Mouse (Mus musculus) urinary bladder, adult 2 months (tissue): ENCODE data around the gene Apom. TPM values are rescaled to one million over a fixed set of nuclear protein-coding genes. Genes with fewer than 3 reads are reported as not detected.

Experiments used
- DNase-seq: peaks from one replicate; pipeline ENCODE4 v3.0.0; 2022; ENCODE audit warnings: low spot score
- polyA plus RNA-seq: library from polyadenylated mRNA; depleted of rRNA; stranded (reverse); fragments of >200 nt; gene quantifications from 2 replicates; pipeline ENCODE4 v1.2.3, GENCODE M21; 2012; rRNA removed

Gene Apom
- polyA plus RNA-seq, 1 experiment: 0.29 TPM

DNA sequence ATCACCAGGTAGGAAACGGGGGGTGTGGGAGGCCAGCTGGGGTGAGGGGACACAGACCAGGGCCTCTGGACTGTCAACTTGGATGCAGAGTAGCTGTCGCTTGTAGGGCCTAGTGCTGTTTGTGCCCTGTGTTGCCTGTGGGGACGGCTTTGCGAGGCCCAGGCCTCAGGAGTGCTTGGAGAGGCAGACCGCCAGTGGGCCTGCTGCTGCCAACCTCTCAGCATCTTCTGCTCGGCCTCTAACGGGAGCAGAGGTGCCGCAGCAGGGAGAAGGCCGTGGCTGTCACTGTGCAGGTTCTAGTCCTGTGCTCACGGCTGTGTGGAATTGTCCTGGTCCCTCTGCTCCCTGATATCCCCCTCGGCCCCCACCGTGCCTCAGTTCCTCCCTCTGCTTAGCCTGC is 35.3 kb downstream of the Apom start:
- DNase-seq: no peak

DNA sequence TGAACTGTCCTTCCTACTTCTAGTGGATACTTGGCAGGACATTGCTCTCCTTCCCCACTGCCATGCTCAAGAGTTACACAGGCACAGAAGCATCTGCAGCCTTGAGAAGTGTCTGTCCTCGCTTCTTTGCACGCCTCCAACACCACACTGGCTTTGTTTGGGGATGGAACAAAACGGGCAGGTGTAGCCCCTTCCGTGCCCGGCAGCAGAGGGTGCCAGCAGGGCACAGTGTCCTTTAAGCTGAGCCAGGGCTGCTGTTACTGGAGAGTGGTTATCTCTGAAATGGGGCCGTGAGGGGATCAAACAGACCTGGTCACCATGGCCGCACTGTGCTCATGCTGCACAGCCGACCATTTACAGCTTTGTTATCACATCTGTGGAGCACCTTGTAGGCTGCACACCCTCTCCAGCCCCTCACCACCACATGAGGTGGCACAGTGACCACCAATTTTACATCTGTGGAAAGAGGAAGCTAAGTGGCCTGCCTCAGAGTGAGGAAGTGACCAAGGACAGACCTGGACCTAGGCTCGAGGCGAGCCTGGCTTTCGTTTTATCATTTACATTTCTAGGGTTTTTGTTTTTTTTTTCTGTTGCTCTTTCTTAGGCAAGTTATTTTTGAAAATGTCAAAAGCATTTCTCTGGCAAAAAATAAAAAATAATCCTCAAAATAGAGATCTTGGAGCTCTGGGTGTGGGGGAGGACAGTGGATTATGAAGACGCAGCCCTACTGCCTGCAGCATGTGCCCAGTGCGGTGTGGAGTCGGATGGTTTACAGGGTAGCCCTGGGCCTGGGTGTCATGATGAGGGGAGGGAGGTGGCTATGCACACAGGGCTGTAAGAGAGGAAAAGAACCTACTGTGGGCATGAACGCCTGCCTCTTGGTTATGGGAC is 37.1 kb downstream of the Apom start:
- no peak for DNase-seq

DNA sequence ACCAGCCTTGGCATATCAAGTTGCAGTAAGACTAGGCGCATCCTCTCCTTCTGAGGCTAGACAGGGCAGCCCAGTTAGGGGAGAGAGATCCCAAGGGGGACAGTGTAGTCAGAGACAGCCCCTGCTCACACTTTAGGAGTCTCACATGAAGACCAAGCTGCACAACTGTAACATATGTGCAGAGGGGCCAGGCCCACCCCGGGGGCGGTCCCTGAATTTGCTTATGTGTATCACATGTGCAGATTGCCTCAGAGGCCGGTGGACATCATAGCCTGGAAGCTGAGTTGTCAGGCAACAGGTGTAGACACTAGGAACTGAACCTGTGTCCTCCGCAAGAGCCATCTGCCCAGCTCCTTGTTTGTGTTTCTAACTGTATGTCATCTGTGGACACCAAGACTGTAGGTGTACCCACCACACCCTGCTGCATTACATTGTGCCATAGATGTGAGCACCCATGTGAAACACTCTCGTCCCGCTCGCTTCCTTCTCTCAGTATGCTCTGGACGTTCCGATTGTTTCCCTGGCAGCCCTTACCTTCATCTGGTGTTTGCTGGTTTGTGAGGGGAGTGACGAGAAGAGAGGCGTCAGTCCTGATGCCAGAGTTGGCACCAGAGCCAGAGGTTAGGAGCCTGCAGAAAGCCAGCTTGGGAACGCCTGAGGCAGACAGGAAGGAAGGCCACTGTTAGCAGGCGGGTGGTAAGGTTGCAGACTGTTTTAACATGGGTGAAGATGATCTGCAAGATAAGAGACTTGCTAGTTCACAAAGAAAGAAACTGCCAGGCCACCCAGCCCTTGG is 39.2 kb downstream of the Apom start:
- DNase-seq: no peak

DNA sequence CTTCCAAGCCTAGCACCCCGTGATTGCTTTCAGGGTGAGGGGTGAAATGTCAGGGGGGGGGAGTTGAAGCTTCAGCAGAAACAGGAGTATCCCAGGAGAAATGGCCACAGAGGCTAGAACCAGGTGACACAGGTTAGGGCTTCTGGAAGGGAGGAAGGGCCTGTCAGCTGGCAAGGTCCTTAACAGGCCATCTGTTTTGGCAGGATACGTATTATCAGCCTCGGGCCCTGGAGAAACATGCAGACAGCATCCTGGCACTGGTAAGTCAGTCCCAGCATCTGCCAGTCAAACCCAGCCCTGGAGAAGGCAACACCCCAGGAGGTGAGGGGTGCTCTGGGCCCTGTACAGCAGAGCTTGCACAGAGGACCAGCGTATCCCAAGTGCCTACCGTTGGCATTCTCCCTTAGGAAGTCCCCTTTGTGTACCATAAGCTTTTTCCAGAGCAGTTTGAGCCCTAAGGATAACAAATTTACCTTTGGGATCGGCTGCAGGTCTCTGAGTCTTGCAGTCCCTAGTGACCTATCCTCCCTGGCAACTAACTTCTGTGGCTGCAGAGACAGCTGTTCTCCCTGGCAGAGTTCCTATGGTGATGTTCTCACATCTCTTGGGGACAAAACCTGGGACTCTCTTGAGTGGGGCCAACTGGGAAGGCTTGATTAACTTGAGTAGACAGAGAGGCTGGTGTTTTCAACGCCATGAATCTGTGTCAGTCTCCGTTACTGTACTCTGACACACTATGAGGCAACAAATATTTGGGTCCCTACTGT is 41.5 kb downstream of the Apom start:
- no peak for DNase-seq

DNA sequence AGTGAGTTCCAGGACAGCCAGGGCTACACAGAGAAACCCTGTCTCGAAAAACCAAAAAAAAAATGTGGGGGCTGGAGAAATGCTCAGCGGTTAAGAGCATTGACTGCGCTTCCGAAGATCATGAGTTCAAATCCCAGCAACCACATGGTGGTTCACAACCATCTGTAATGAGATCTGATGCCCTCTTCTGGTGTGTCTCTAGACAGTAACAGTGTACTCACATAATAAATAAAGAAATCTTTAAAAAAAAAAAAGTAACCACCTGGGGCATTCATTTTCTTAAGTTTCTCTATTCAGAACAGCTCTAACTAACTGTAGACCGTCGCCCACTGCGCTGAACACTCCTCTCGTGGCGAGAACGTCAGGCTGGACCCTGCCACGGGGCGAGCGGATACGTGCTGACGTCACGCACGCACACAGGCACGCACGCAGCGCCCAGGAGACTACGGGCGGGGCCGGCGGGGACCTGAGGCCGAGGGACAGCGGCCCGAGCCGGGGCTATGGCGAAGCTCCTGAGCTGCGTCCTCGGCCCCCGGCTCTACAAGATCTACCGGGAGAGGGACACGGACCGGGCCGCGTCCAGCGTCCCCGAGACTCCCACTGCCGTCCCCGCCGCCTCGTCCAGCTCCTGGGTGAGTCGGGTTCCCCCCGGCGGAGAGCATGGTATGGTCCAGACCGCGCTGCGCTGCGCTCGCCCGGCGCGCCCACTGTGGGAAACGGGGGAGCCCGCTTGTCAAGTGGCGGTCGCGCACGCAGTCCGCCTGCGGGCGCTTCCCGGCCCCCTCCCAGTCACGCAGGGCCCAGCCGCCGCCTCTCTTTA is 42.8 kb downstream of the Apom start, which contains the start of gene Abhd16a:
Gene Abhd16a (plus strand): TSS at position 439 of the 820 bp plus-strand sequence.
- peak; percentile 91 for DNase-seq

DNA sequence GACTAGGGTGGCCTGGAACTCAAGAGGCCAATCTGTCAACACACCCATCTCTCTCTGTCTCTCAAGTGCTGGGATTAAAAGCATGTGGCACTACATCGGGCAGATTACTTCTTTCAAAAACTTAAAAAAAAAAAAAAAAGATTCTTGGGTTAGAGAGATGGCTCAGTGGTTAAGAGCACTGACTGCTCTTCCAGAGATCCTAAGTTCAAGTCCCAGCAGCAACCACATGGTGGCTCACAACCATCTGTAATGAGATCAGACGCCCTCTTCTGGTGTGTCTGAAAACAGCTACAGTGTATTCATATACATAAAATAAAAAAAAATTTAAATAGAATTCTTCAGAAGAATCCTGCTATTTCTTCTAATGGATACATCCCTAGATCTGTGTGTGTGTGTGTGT is 43.7 kb downstream of the Apom start:
- DNase-seq: no peak

DNA sequence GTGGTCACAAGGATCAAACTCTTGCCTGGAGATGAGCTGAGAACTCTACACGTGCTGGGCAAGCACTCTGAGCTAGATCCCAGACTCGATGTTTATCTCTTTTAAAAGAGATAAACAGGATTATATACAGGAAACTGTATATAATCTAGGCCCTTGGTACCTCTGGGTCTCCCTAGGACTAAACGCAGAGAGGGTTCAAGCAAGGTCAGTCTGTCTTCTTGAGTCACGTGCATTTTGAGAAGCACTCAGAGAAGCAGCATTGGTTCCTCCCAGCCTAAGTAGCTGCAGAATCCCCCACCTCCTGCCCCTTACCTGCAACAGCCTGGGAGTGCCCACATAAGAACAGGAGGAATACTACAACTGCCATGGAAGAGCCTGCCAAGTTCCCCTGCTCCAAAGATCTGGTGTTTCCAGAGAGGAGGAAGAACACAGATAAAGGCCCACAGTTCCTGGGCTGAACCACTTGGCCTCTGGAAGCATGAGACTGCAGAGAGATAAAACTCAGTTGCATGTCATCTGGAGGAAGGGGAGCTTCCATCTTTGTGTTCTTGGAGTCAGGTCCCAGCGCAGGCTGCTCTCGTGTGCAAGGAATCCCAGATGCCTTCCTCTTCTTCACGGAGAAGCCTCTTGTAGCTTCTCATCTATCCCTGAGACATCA is 46.5 kb downstream of the Apom start, which contains the start of gene Ly6g6f:
Gene Ly6g6f (minus strand): TSS at position 403 of the 658 bp plus-strand sequence.
- DNase-seq: no peak

DNA sequence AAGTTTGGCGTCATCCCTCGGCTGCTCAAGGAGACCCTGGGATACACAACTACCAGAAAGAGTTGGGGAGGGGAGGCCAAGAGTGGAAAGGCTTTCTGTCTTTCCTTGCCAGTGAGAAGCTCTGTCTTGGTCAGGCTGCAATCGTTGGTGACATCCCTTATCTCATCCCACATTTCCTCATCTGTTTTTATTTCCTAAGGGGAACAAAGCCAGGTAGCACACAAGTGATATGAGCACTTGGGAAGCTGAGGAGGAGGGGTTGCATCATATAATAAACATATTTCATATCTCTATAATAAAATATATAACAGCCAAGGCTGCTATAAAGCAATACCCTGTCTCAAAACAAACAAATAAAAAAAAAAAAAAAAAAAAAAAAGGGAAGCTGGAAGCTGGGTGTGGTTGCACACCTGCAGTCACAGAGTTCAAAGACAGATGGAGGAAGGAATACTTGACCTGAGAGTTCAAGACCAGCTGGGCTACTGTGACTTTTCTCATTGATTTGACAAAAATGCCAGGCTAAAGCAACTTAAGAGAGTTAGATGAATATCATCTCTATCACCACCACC is 47.8 kb downstream of the Apom start:
- no peak for DNase-seq

DNA sequence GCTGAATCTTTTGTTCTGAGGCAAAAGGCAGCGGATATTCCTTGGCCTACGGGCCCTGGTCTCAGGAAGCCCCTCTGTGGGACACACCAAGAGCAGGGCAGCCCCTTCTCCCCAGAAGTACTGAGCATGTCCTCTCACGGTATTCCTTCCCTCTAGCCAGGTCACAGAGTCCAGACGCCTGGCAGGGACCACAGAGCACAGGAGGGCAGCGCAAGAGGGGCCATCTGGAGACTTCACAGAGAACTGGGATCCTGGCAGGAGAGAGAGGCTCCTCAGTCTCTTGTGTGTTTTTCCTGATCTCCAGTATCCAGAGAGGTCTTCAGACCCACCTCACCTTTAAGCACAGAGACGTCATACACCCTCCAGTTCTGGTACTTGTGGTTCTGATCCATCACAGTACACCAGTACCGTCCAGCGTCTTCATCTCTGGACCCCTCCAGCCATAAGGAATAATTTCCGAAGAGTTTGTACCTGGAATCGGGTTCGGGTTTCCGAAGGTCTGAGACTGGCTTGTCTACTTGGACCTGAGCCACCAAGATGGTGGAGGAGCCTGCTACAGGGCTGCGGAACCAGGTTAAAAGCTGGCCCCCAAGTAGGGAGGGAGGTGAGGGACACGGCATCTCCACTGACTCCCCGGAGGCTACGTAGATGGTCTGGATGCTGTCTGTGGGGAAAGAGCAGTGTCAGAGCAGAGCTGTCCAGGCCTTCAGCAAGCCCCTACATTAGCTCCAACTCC is 48.8 kb downstream of the Apom start:
- no peak for DNase-seq

DNA sequence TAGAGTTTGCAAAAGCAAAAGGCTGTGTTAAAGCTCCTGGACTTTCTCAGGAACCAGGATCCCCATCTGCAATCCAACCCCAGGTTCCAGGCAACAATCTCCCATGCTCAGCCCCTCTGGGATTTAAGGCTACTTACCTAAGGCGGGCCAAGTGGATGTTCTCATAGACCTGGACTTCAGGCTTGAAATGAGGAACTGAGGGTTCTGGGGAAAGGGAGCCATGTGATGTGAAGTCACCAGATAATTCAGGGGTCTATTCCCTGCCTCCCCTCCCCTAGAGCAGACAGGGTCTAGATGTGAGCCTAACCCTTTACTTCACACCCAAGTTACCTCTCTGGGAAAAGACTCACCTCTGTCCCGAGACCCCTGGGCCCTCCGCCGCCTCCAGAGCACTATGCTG is 51.1 kb downstream of the Apom start:
- DNase-seq: no peak

DNA sequence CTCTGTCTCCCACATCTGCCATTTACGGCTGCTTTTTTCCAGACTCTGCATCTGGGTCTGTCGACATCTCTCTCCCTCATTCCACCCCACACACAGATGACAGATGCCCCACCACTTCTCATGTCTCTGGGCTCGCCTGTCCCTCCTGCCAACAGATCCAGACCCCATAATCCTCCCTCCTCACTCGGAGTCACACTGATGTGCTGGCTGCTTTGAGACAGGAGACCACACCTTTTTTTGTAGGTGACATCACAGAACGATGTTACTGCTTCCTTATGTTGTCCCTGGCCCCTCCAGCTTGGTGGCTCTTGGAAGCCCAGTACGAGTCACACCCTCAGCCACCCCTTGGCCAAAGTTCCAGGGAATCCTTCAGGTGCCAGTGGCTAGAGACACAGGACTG is 51.6 kb downstream of the Apom start:
- DNase-seq: no peak

DNA sequence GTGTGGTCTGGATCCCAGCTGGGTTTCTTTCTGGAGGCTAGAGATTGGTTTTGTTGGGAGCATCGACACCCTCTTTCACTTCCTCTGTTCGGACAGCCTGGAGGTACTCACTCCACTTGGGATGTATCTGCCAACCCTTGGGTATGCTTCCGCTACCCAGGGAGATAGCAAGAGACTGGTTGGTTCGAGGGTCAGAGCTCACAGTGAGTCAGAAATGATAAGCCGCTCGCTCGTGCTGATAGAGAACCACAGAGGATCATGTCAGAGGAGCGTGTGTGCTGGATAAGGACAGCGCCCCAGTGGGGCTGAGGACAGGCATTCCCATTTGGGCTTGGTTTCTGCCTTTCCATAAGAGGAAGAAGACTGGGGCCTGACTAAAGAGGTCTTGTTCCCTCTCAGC is 52.1 kb downstream of the Apom start:
- DNase-seq: no peak

Other genes starting within 250 kb of the Apom start
- 43.0 and 45.6 TPM in 2 replicates for gene C2, start 233.8 kb downstream of the Apom start, polyA plus RNA-seq
- 124 and 129 TPM in 2 replicates for gene Ehmt2, start 233.6 kb downstream of the Apom start, polyA plus RNA-seq
- gene Slc44a4, start 217.6 kb downstream of the Apom start, polyA plus RNA-seq: 4.5 and 5.1 TPM in 2 replicates
- 27.9 and 32.0 TPM in 2 replicates for gene Neu1, start 200.8 kb downstream of the Apom start, polyA plus RNA-seq
- gene Hspa1b, start 172.8 kb downstream of the Apom start, polyA plus RNA-seq: 100 and 116 TPM in 2 replicates
- not detected in 2 replicates for gene Gm20481, start 162.1 kb downstream of the Apom start, polyA plus RNA-seq
- 52.7 and 54.4 TPM in 2 replicates for gene Hspa1a, start 159.9 kb downstream of the Apom start, polyA plus RNA-seq
- gene Hspa1l, start 159.3 kb downstream of the Apom start, polyA plus RNA-seq: 0.47 and 0.54 TPM in 2 replicates
- 47.8 and 58.4 TPM in 2 replicates for gene Lsm2, start 150.2 kb downstream of the Apom start, polyA plus RNA-seq
- gene Vars, start 131.1 kb downstream of the Apom start, polyA plus RNA-seq: 49.8 and 53.0 TPM in 2 replicates
- gene Vwa7, start 115.5 kb downstream of the Apom start, polyA plus RNA-seq: 5.2 and 6.1 TPM in 2 replicates
- gene Sapcd1, start 104.0 kb downstream of the Apom start, polyA plus RNA-seq: 0.77 and 0.81 TPM in 2 replicates
- 1.2 and 1.4 TPM in 2 replicates for gene Msh5, start 85.3 kb downstream of the Apom start, polyA plus RNA-seq
- 149 and 191 TPM in 2 replicates for gene Clic1, start 82.1 kb downstream of the Apom start, polyA plus RNA-seq
- 60.5 and 68.6 TPM in 2 replicates for gene Ddah2, start 73.0 kb downstream of the Apom start, polyA plus RNA-seq
- gene Ly6g6c, start 66.7 kb downstream of the Apom start, polyA plus RNA-seq: 0.26 and 0.37 TPM in 2 replicates
- gene Mpig6b, start 65.9 kb downstream of the Apom start, polyA plus RNA-seq: 0.44 and 0.48 TPM in 2 replicates
- 9.5 and 12.9 TPM in 2 replicates for gene Ly6g6e, start 55.1 kb downstream of the Apom start, polyA plus RNA-seq
- gene Ly6g6d, start 54.0 kb downstream of the Apom start, polyA plus RNA-seq: 5.4 and 5.8 TPM in 2 replicates
- 0.15 TPM in 1 of 2 replicates, not detected in the other for gene Ly6g6f, start 46.4 kb downstream of the Apom start, polyA plus RNA-seq
- 104 and 114 TPM in 2 replicates for gene Abhd16a, start 42.8 kb downstream of the Apom start, polyA plus RNA-seq
- gene Ly6g5c, start 23.8 kb downstream of the Apom start, polyA plus RNA-seq: not detected in 2 replicates
- gene Ly6g5b, start 16.6 kb downstream of the Apom start, polyA plus RNA-seq: 1.0 and 1.2 TPM in 2 replicates
- 16.2 and 19.3 TPM in 2 replicates for gene Gpank1, start 10.6 kb downstream of the Apom start, polyA plus RNA-seq
- 116 and 122 TPM in 2 replicates for gene Csnk2b, start 10.0 kb downstream of the Apom start, polyA plus RNA-seq
- gene D17H6S53E, start 5.7 kb downstream of the Apom start, polyA plus RNA-seq: 10.2 and 12.6 TPM in 2 replicates
- 130 and 136 TPM in 2 replicates for gene Bag6, start 3.1 kb upstream of the Apom start, polyA plus RNA-seq
- gene Prrc2a, start 32.8 kb upstream of the Apom start, polyA plus RNA-seq: 170 and 213 TPM in 2 replicates
- 11.2 and 13.3 TPM in 2 replicates for gene Aif1, start 44.0 kb upstream of the Apom start, polyA plus RNA-seq
- gene Lst1, start 56.4 kb upstream of the Apom start, polyA plus RNA-seq: 20.4 and 23.0 TPM in 2 replicates
- 2.6 and 3.5 TPM in 2 replicates for gene Ltb, start 62.4 kb upstream of the Apom start, polyA plus RNA-seq
- gene Tnf, start 70.0 kb upstream of the Apom start, polyA plus RNA-seq: 0.55 and 0.83 TPM in 2 replicates
- 0.29 and 0.43 TPM in 2 replicates for gene Lta, start 73.3 kb upstream of the Apom start, polyA plus RNA-seq
- gene Gm16181, start 88.8 kb upstream of the Apom start, polyA plus RNA-seq: 0.18 TPM in 1 of 2 replicates, not detected in the other
- 11.9 and 14.5 TPM in 2 replicates for gene Atp6v1g2, start 101.6 kb upstream of the Apom start, polyA plus RNA-seq
- 14.0 and 15.4 TPM in 2 replicates for gene Nfkbil1, start 103.7 kb upstream of the Apom start, polyA plus RNA-seq
- gene Ddx39b, start 109.7 kb upstream of the Apom start, polyA plus RNA-seq: 314 and 350 TPM in 2 replicates
- gene H2-D1, start 130.7 kb upstream of the Apom start, polyA plus RNA-seq: 589 and 606 TPM in 2 replicates
- gene H2-Q1, start 188.4 kb upstream of the Apom start, polyA plus RNA-seq: 0.19 TPM in 2 replicates
- gene H2-Q2, start 210.2 kb upstream of the Apom start, polyA plus RNA-seq: 3.0 and 3.4 TPM in 2 replicates
- 69.6 and 78.7 TPM in 2 replicates for gene H2-Q4, start 247.6 kb upstream of the Apom start, polyA plus RNA-seq